Mouse (Mus musculus): Measurements from ENCODE around the gene Flnb.

Gene Flnb

DNA sequence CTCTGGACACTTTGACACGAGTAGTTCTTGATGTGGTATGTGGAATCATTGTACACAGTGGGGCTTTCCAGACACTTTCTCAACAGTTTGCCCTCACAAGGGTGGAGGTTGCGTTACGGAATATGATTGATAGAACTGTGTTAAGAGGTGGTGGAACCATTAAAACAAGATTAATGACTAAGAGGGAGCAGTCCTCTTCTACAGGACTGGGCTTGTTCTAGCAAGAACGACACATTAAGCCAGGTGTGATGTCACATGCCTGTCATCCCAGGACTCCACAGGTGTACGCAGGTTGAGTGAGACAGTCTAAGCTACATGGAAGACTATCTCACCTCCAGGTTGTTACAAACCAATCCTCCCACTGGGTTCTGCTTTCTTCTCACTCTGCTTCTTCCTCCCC is 181.7 kb downstream of the Flnb start:
- DNase-seq, result no peak

DNA sequence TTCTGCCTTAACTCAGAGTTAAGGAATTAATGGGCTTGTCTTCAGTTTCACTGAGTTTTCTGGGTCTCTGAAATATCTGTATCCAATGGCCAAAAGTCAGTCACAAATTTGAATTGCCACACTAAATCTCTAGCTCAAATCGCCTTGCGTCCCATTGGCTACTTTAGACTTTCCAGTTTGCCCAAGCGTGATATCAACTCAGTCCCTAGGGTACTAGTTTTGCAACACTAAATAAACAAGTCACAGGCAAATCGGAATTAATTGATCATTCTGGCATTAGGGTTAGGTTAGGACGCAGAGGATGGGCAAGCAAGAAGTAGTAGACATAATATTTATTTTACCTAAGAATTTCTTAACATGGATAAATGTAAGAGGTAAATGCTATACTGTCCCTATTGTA is 182.5 kb downstream of the Flnb start:
- DNase-seq, result no peak

Data from cerebellum, adult 8-10 months (tissue).